Mouse (Mus musculus) intestine, postnatal 0 days (tissue): ENCODE measurements around the gene Ifne. TPM values are rescaled to one million over a fixed set of nuclear protein-coding genes. Genes with fewer than 3 reads are reported as not detected.
A peak's percentile ranks its signal among the peaks of the same experiment; 100 is the strongest.

ENCODE experiments used
- ATAC-seq: fragments of 200-750 bp; cut with Nextera tagmentation; 2 replicates; pipeline ENCODE4 v1.8.0; 2017; ENCODE audit warnings: mild to moderate bottlenecking, moderate TSS enrichment, moderate library complexity
- H3K27ac ChIP-seq: fragments of 300-500 bp; sonication (generic); 2 replicates; pipeline ENCODE4 v1.5.1; 2014; ENCODE audit warnings: mild to moderate bottlenecking, low read depth, low read length, moderate library complexity
- H3K27me3 ChIP-seq: fragments of 300-500 bp; sonication (generic); replicated peaks from 2 replicates; pipeline ENCODE4 v1.6.1; 2014; ENCODE audit warnings: low read length, mixed read lengths; ENCODE audit not compliant: control insufficient read depth, insufficient read depth
- H3K36me3 ChIP-seq: fragments of 300-500 bp; sonication (generic); 2 replicates; pipeline ENCODE4 v1.6.1; 2014; ENCODE audit warnings: mild to moderate bottlenecking, moderate library complexity; ENCODE audit not compliant: control insufficient read depth, insufficient read depth
- H3K4me1 ChIP-seq: fragments of 300-500 bp; sonication (generic); replicated peaks from 2 replicates; pipeline ENCODE4 v1.6.1; 2014; ENCODE audit warnings: antibody characterized with exemption, low read length, mixed read lengths; ENCODE audit not compliant: control insufficient read depth, insufficient read depth
- H3K4me2 ChIP-seq: fragments of 300-500 bp; sonication (generic); replicated peaks from 2 replicates; pipeline ENCODE4 v1.6.1; 2014; ENCODE audit warnings: low read depth, mild to moderate bottlenecking, moderate library complexity
- H3K4me3 ChIP-seq: fragments of 300-500 bp; sonication (generic); 2 replicates; pipeline ENCODE4 v1.5.1; 2014; ENCODE audit warnings: low read depth, low read length
- H3K9ac ChIP-seq: fragments of 300-500 bp; sonication (generic); 2 replicates; pipeline ENCODE4 v1.6.1; 2014; ENCODE audit warnings: mild to moderate bottlenecking, low read depth, low read length
- H3K9me3 ChIP-seq: fragments of 300-500 bp; sonication (generic); 2 replicates; pipeline ENCODE4 v1.6.1; 2016; ENCODE audit warnings: mixed run types; ENCODE audit not compliant: control insufficient read depth
- CTCF ChIP-seq: sonication (generic); IDR thresholded peaks from 2 replicates; pipeline ENCODE4 v1.5.1; 2016; ENCODE audit warnings: low read depth, mild to moderate bottlenecking, control low read depth, antibody characterized with exemption, moderate library complexity
- WGBS: fragments of 180-500 bp; shearing (Covaris S2); extraction: QIAGEN DNeasy Blood & Tissue Kit; methylation state at CpG from one replicate; pipeline ENCODE4 v1.1.7; 2014; 5-methylcytosine and 5-hydroxymethylcytosine counted together
- polyA plus RNA-seq: library from polyadenylated mRNA; unstranded; fragments of >200 nt; fragmentation: Nextera tagmentation; extraction: Ambion mirVana; gene quantifications from 2 replicates; pipeline ENCODE4 v1.2.1, GENCODE M21; 2015

The Ifne gene
- not detected in 2 replicates for polyA plus RNA-seq

- WGBS, result 80% methylated on average over 8 of the region's 8 CpGs
- no peak for ATAC-seq
- Histone ChIP-seq H3K4me3 (no peak within 1 kb of the TSS), H3K36me3 (no peaks in the 10 kb centered on the region), H3K27ac (no peak within 1 kb of the TSS), H3K9me3 (no peaks in the 10 kb centered on the region), H3K9ac (no peak within 1 kb of the TSS), H3K4me2 (no peak within 1 kb of the TSS), H3K4me1 (no peaks in the 10 kb centered on the region), H3K27me3 (no peaks in the 10 kb centered on the region)
- TF ChIP-seq CTCF, result no peak
These were observed at the start of gene Ifne for GRCm38 (mm10) chr4:88880101-88880500. Gene Ifne, minus strand, starts transcription at chr4:88880201.

- TF ChIP-seq CTCF, result no peak
- no peaks in the 10 kb centered on the region for H3K9me3 ChIP-seq
- H3K36me3 ChIP-seq, result no peaks in the 10 kb centered on the region
- no peak overlapping the region; the same call in 1 of the 2 replicates for H3K4me2 ChIP-seq
- H3K4me1 ChIP-seq, result peaks cover 3% of the 10 kb centered on the region; the same call in 1 of the 2 replicates
- H3K27me3 ChIP-seq, result no peaks in the 10 kb centered on the region
- WGBS, result 29% methylated on average over 4 of the region's 4 CpGs
- H3K27ac ChIP-seq, result peak overlapping the region; percentile 9; the same call in 1 of the 2 replicates
- no peak overlapping the region for H3K9ac ChIP-seq
- H3K4me3 ChIP-seq, result no peak overlapping the region
- ATAC-seq, result peak; percentile 41
These were observed 48.5 kb upstream of the Ifne start for GRCm38 (mm10) chr4:88928341-88929102.

- 63% methylated on average over 2 of the region's 2 CpGs for WGBS
- Histone ChIP-seq H3K9me3 (no peaks in the 10 kb centered on the region), H3K4me2 (no peak overlapping the region), H3K27me3 (no peaks in the 10 kb centered on the region), H3K36me3 (no peaks in the 10 kb centered on the region), H3K27ac (no peak overlapping the region), H3K9ac (no peak overlapping the region), H3K4me1 (peaks cover 3% of the 10 kb centered on the region; the same call in 1 of the 2 replicates), H3K4me3 (no peak overlapping the region)
- ATAC-seq, result no peak
- no peak for TF ChIP-seq CTCF
These were observed 47.8 kb upstream of the Ifne start for GRCm38 (mm10) chr4:88927850-88928249.

GRCm38 (mm10) chr4:88926637-88927036 is 46.6 kb upstream of the Ifne start:
- no peaks in the 10 kb centered on the region for H3K36me3 ChIP-seq
- no peak overlapping the region for H3K9ac ChIP-seq
- H3K9me3 ChIP-seq, result no peaks in the 10 kb centered on the region
- no peak overlapping the region for H3K4me3 ChIP-seq
- WGBS, result 70% methylated on average over 1 of the region's 1 CpGs
- no peak for TF ChIP-seq CTCF
- H3K27me3 ChIP-seq, result no peaks in the 10 kb centered on the region
- peak overlapping the region; percentile 46 for H3K27ac ChIP-seq
- H3K4me1 ChIP-seq, result peaks cover 3% of the 10 kb centered on the region; the same call in 1 of the 2 replicates
- no peak overlapping the region for H3K4me2 ChIP-seq
- ATAC-seq, result no peak

GRCm38 (mm10) chr4:88926082-88926481 is 46.1 kb upstream of the Ifne start:
- no peak for TF ChIP-seq CTCF
- no peaks in the 10 kb centered on the region for H3K27me3 ChIP-seq
- no peaks in the 10 kb centered on the region for H3K36me3 ChIP-seq
- peak; percentile 71 for ATAC-seq
- H3K27ac ChIP-seq, result peak overlapping the region; percentile 46
- no peaks in the 10 kb centered on the region for H3K9me3 ChIP-seq
- WGBS, result 36% methylated on average over 1 of the region's 1 CpGs
- peaks cover 3% of the 10 kb centered on the region for H3K4me1 ChIP-seq
- H3K4me3 ChIP-seq, result no peak overlapping the region
- no peak overlapping the region for H3K9ac ChIP-seq
- H3K4me2 ChIP-seq, result no peak overlapping the region

GRCm38 (mm10) chr4:88925456-88925855 is 45.5 kb upstream of the Ifne start:
- H3K27ac ChIP-seq, result peak overlapping the region; percentile 46; the same call in 1 of the 2 replicates
- H3K4me3 ChIP-seq, result no peak overlapping the region
- no peak for TF ChIP-seq CTCF
- ATAC-seq, result no peak
- no peak overlapping the region for H3K9ac ChIP-seq
- peaks cover 3% of the 10 kb centered on the region for H3K4me1 ChIP-seq
- WGBS, result 92% methylated on average over 2 of the region's 2 CpGs
- H3K9me3 ChIP-seq, result no peaks in the 10 kb centered on the region
- no peaks in the 10 kb centered on the region for H3K36me3 ChIP-seq
- no peaks in the 10 kb centered on the region for H3K27me3 ChIP-seq
- no peak overlapping the region for H3K4me2 ChIP-seq
